Comparison of ENCODE assay signal across 25 mouse cellular contexts in the genomic region with DNA sequence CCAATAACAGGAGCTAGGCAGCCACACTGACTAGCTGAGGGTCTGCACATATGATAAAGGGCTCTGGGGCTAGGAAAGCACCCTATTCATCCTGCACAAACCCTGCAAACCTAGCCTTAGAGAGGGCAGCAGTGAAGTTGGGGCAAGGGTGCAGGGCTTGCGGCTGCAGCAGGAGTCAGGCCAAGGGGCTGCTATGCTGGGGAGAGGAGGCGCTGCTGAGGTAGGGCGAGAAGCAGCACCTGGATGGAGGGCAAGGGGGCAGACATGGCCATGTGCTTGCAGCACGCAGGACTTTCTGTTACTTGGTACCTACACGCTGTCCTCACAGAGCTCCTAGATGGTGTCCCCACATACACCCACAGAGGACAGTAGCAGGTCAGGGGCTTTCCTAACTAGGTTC.
DNase-seq lines count a peak whose midpoint lies in the region; ATAC-seq lines count a peak whose summit lies in the region.
"Had no signal": no experiment of that assay in that cellular context is flagged by ENCODE, and none has a peak within 500 bp of the region (broad histone marks: within the 10 kb centered on the region; RNA-seq: fewer than 3 reads in every experiment).

No protein-coding gene starts in this region.

- no peak overlapping the region for H3K9ac ChIP-seq in heart, embryonic 16.5 days (ENCODE audit: low read length)
- H3K9ac ChIP-seq in heart, embryonic 11.5 days (ENCODE audit: low read depth, low read length): no peak overlapping the region
- H3K9ac ChIP-seq in midbrain, embryonic 16.5 days (ENCODE audit: low read depth, low read length): peak overlapping the region; percentile 5; the same call in 1 of the 2 replicates
- H3K9ac ChIP-seq: forebrain, embryonic 13.5 days; hindbrain, embryonic 13.5 days; midbrain, embryonic 12.5 days had no signal

- DNase-seq in midbrain, embryonic 10.5 days (ENCODE audit: low spot score): no peak
- peak; percentile 41 to 55 for DNase-seq in thymus, postnatal 36 days
- no peak for DNase-seq in B cell, adult 2 months
- DNase-seq: adrenal gland, adult 2 months; adrenal gland, postnatal 36 days; cerebellum, adult 2 months; cerebellum, postnatal 36 days; gastrocnemius, postnatal 14 days; heart, postnatal 14 days; kidney, adult 9 months; kidney, postnatal 10 days; layer of hippocampus, postnatal 36 days; left cerebral cortex, postnatal 4 days; liver, embryonic 13.5 days; lung, adult 2 months; lung, postnatal 10 days; retina, postnatal 1 day; right cerebral cortex, postnatal 14 days had no signal

- peaks cover 4% of the 10 kb centered on the region; the same call in 1 of the 2 replicates for H3K4me1 ChIP-seq in heart, embryonic 16.5 days (ENCODE audit: control insufficient read depth, insufficient read depth, low read length)
- peaks cover 27% of the 10 kb centered on the region for H3K4me1 ChIP-seq in heart, embryonic 11.5 days (ENCODE audit: control insufficient read depth, insufficient read depth, low read length)
- peaks cover 5% of the 10 kb centered on the region; the same call in 1 of the 2 replicates for H3K4me1 ChIP-seq in midbrain, embryonic 16.5 days (ENCODE audit: control insufficient read depth, insufficient read depth, low read length)
- peaks cover 32% of the 10 kb centered on the region for H3K4me1 ChIP-seq in midbrain, embryonic 10.5 days
- peaks cover 16% of the 10 kb centered on the region for H3K4me1 ChIP-seq in brown adipose tissue, adult 24 weeks (ENCODE audit: control insufficient read depth, insufficient read depth, insufficient read length, low read length)

- peak overlapping the region; percentile 3; the same call in 1 of the 2 replicates for H3K27ac ChIP-seq in heart, embryonic 16.5 days (ENCODE audit: low read length)
- H3K27ac ChIP-seq in heart, embryonic 11.5 days (ENCODE audit: low read depth, low read length): no peak overlapping the region
- H3K27ac ChIP-seq in midbrain, embryonic 16.5 days (ENCODE audit: low read length): no peak overlapping the region
- no peak overlapping the region for H3K27ac ChIP-seq in midbrain, embryonic 10.5 days (replicated peaks)
- H3K27ac ChIP-seq in brown adipose tissue, adult 24 weeks (replicated peaks; ENCODE audit: low read depth, low read length): 0 out of 2 replicates have a peak overlapping the region, but pooled peaks have one; percentile 14
- H3K27ac ChIP-seq: forebrain, embryonic 13.5 days; hindbrain, embryonic 13.5 days; midbrain, embryonic 12.5 days had no signal

- WGBS in heart, embryonic 16.5 days: 94% methylated on average over 5 of the region's 5 CpGs
- WGBS in heart, embryonic 11.5 days (ENCODE audit: insufficient replicate concordance): 76% methylated on average over 5 of the region's 5 CpGs
- WGBS in midbrain, embryonic 16.5 days: 97% methylated on average over 5 of the region's 5 CpGs
- 85% methylated on average over 5 of the region's 5 CpGs for WGBS in midbrain, embryonic 10.5 days

- H3K9me3 ChIP-seq in heart, embryonic 16.5 days (replicated peaks; ENCODE audit: control insufficient read depth, low read length): no peaks in the 10 kb centered on the region
- H3K9me3 ChIP-seq in heart, embryonic 11.5 days (replicated peaks; ENCODE audit: control insufficient read depth, low read length): no peaks in the 10 kb centered on the region
- H3K9me3 ChIP-seq in midbrain, embryonic 16.5 days (replicated peaks; ENCODE audit: control insufficient read depth, low read length, poor library complexity, severe bottlenecking): no peaks in the 10 kb centered on the region
- H3K9me3 ChIP-seq in midbrain, embryonic 10.5 days (replicated peaks): no peaks in the 10 kb centered on the region
- H3K9me3 ChIP-seq: forebrain, embryonic 13.5 days; hindbrain, embryonic 13.5 days; liver, embryonic 13.5 days; midbrain, embryonic 12.5 days had no signal

- no peaks in the 10 kb centered on the region for H3K36me3 ChIP-seq in heart, embryonic 16.5 days (ENCODE audit: control insufficient read depth, insufficient read depth)
- H3K36me3 ChIP-seq in heart, embryonic 11.5 days (ENCODE audit: control insufficient read depth, insufficient read depth, low read length): no peaks in the 10 kb centered on the region
- H3K36me3 ChIP-seq in midbrain, embryonic 16.5 days (ENCODE audit: control insufficient read depth, insufficient read depth, low read length): no peaks in the 10 kb centered on the region
- H3K36me3 ChIP-seq in midbrain, embryonic 10.5 days: peaks cover 5% of the 10 kb centered on the region; the same call in 1 of the 2 replicates
- H3K36me3 ChIP-seq: hindbrain, embryonic 13.5 days; liver, embryonic 13.5 days; midbrain, embryonic 12.5 days had no signal

- H3K4me3 ChIP-seq in heart, embryonic 16.5 days (ENCODE audit: low read length): no peak overlapping the region
- H3K4me3 ChIP-seq in heart, embryonic 11.5 days (ENCODE audit: low read depth, low read length): no peak overlapping the region
- H3K4me3 ChIP-seq in midbrain, embryonic 16.5 days (ENCODE audit: low read depth, low read length): no peak overlapping the region
- H3K4me3 ChIP-seq in midbrain, embryonic 10.5 days: no peak overlapping the region
- no peak overlapping the region for H3K4me3 ChIP-seq in brown adipose tissue, adult 24 weeks (ENCODE audit: insufficient read depth, low read depth, low read length)
- H3K4me3 ChIP-seq: forebrain, embryonic 13.5 days; hindbrain, embryonic 13.5 days; liver, embryonic 13.5 days; midbrain, embryonic 12.5 days had no signal

- no peaks in the 10 kb centered on the region for H3K27me3 ChIP-seq in heart, embryonic 16.5 days (ENCODE audit: control insufficient read depth, insufficient read depth, low read length)
- H3K27me3 ChIP-seq in heart, embryonic 11.5 days (ENCODE audit: control insufficient read depth, insufficient read depth, low read length): no peaks in the 10 kb centered on the region
- H3K27me3 ChIP-seq in midbrain, embryonic 16.5 days (ENCODE audit: control insufficient read depth, insufficient read depth, low read depth, low read length): no peaks in the 10 kb centered on the region
- H3K27me3 ChIP-seq in midbrain, embryonic 10.5 days (ENCODE audit: low read depth, poor library complexity, severe bottlenecking): no peaks in the 10 kb centered on the region
- H3K27me3 ChIP-seq: forebrain, embryonic 13.5 days; hindbrain, embryonic 13.5 days had no signal

- no peak for ATAC-seq in heart, embryonic 16.5 days (replicated peaks; ENCODE audit: extremely low read depth, insufficient read depth, low FRiP score)
- no peak for ATAC-seq in heart, embryonic 11.5 days (replicated peaks; ENCODE audit: insufficient number of reproducible peaks, low FRiP score, low TSS enrichment)
- ATAC-seq in midbrain, embryonic 16.5 days: no peak
- ATAC-seq: forebrain, embryonic 13.5 days had no signal

- no peak overlapping the region for H3K4me2 ChIP-seq in heart, embryonic 16.5 days (ENCODE audit: low read depth, low read length)
- H3K4me2 ChIP-seq in heart, embryonic 11.5 days: no peak overlapping the region
- no peak overlapping the region for H3K4me2 ChIP-seq in midbrain, embryonic 16.5 days (ENCODE audit: low read length)
- H3K4me2 ChIP-seq: forebrain, embryonic 13.5 days; hindbrain, embryonic 13.5 days; liver, embryonic 13.5 days; midbrain, embryonic 12.5 days had no signal

Comparison
In these comparisons a context has a peak if more than half of its experiments do, and no peak if none do; other contexts are left out.
1. H3K27ac ChIP-seq: peak in heart, embryonic 16.5 days (single experiment) and brown adipose tissue, adult 24 weeks (single experiment); none in heart, embryonic 11.5 days (single experiment), midbrain, embryonic 16.5 days (single experiment) and midbrain, embryonic 10.5 days (single experiment).
2. DNase-seq: peak in thymus, postnatal 36 days (2 of 2); none in midbrain, embryonic 10.5 days (single experiment) and B cell, adult 2 months (0 of 2).